Mouse (Mus musculus): ENCODE measurements around the gene Eif3m. TPM values are rescaled to one million over a fixed set of nuclear protein-coding genes. Genes with fewer than 3 reads are reported as not detected.
A peak's percentile ranks its signal among the peaks of the same experiment; 100 is the strongest.

Eif3m gene
- polyA plus RNA-seq, 1 experiment from 2014 or later = 214 TPM

- Histone ChIP-seq H3K27ac (replicated peaks; ENCODE audit: low read depth, low read length) (no peak overlapping the region), H3K9ac (replicated peaks; ENCODE audit: low read length) (no peak overlapping the region), H3K4me3 (replicated peaks; ENCODE audit: low read depth, low read length) (no peak overlapping the region), H3K27me3 (ENCODE audit: control insufficient read depth, insufficient read depth, low read length) (no peaks in the 10 kb centered on the region), H3K36me3 (ENCODE audit: control insufficient read depth, insufficient read depth, low read length) (no peaks in the 10 kb centered on the region), H3K4me2 (ENCODE audit: low read length) (no peak overlapping the region), H3K9me3 (ENCODE audit: control insufficient read depth, low read length) (no peaks in the 10 kb centered on the region), H3K4me1 (ENCODE audit: control insufficient read depth, insufficient read depth, low read length) (peaks cover 3% of the 10 kb centered on the region; the same call in 1 of the 2 replicates)
- ATAC-seq (ENCODE audit: low FRiP score, low TSS enrichment) (no peak), DNase-seq (no peak)
- WGBS = 95% methylated on average over 2 of the region's 2 CpGs
Measured at GRCm38 (mm10) chr2:105021836-105022235, 5.0 kb upstream of the Eif3m start.

GRCm38 (mm10) chr2:105021256-105021655, 4.4 kb upstream of the Eif3m start:
- no peak for DNase-seq
- no peak overlapping the region for H3K9ac ChIP-seq (replicated peaks; ENCODE audit: low read length)

GRCm38 (mm10) chr2:105019457-105019856, 2.6 kb upstream of the Eif3m start:
- H3K9me3 ChIP-seq (ENCODE audit: control insufficient read depth, low read length) = no peaks in the 10 kb centered on the region
- H3K4me3 ChIP-seq (replicated peaks; ENCODE audit: low read depth, low read length) = no peak overlapping the region
- no peak overlapping the region for H3K9ac ChIP-seq (replicated peaks; ENCODE audit: low read length)
- H3K27me3 ChIP-seq (ENCODE audit: control insufficient read depth, insufficient read depth, low read length) = no peaks in the 10 kb centered on the region
- no peak for DNase-seq
- H3K4me2 ChIP-seq (ENCODE audit: low read length) = no peak overlapping the region
- H3K4me1 ChIP-seq (ENCODE audit: control insufficient read depth, insufficient read depth, low read length) = peaks cover 11% of the 10 kb centered on the region
- no peak overlapping the region for H3K27ac ChIP-seq (replicated peaks; ENCODE audit: low read depth, low read length)
- WGBS = 88% methylated on average over 1 of the region's 1 CpGs
- H3K36me3 ChIP-seq (ENCODE audit: control insufficient read depth, insufficient read depth, low read length) = no peaks in the 10 kb centered on the region
- ATAC-seq (ENCODE audit: low FRiP score, low TSS enrichment) = no peak

More at GRCm38 (mm10) chr2:105021256-105021655, 4.4 kb upstream of the Eif3m start:
- ATAC-seq (ENCODE audit: low FRiP score, low TSS enrichment) = no peak
- H3K27me3 ChIP-seq (ENCODE audit: control insufficient read depth, insufficient read depth, low read length) = no peaks in the 10 kb centered on the region
- no peaks in the 10 kb centered on the region for H3K9me3 ChIP-seq (ENCODE audit: control insufficient read depth, low read length)
- H3K4me3 ChIP-seq (replicated peaks; ENCODE audit: low read depth, low read length) = no peak overlapping the region
- 80% methylated on average over 12 of the region's 12 CpGs for WGBS
- H3K36me3 ChIP-seq (ENCODE audit: control insufficient read depth, insufficient read depth, low read length) = no peaks in the 10 kb centered on the region
- H3K4me2 ChIP-seq (ENCODE audit: low read length) = no peak overlapping the region
- no peak overlapping the region for H3K27ac ChIP-seq (replicated peaks; ENCODE audit: low read depth, low read length)
- peaks cover 4% of the 10 kb centered on the region for H3K4me1 ChIP-seq (ENCODE audit: control insufficient read depth, insufficient read depth, low read length)

- Histone ChIP-seq H3K4me1 (ENCODE audit: control insufficient read depth, insufficient read depth, low read length) (peaks cover 11% of the 10 kb centered on the region), H3K9me3 (ENCODE audit: control insufficient read depth, low read length) (no peaks in the 10 kb centered on the region), H3K36me3 (ENCODE audit: control insufficient read depth, insufficient read depth, low read length) (peaks cover 12% of the 10 kb centered on the region), H3K4me3 (replicated peaks; ENCODE audit: low read depth, low read length) (no peak overlapping the region), H3K27me3 (ENCODE audit: control insufficient read depth, insufficient read depth, low read length) (no peaks in the 10 kb centered on the region), H3K4me2 (ENCODE audit: low read length) (no peak overlapping the region), H3K27ac (replicated peaks; ENCODE audit: low read depth, low read length) (no peak overlapping the region), H3K9ac (replicated peaks; ENCODE audit: low read length) (no peak overlapping the region)
- ATAC-seq (ENCODE audit: low FRiP score, low TSS enrichment) = no peak
- WGBS = 87% methylated on average over 3 of the region's 3 CpGs
- no peak for DNase-seq
Measured at GRCm38 (mm10) chr2:105017802-105018201, 922 bp upstream of the Eif3m start.

- under 1% methylated on average over 43 of the region's 43 CpGs for WGBS
- peaks cover 26% of the 10 kb centered on the region for H3K36me3 ChIP-seq (ENCODE audit: control insufficient read depth, insufficient read depth, low read length)
Measured at GRCm38 (mm10) chr2:105016192-105016966, 501 bp downstream of the Eif3m start.

GRCm38 (mm10) chr2:105007236-105007635, 9.6 kb downstream of the Eif3m start:
- Histone ChIP-seq H3K4me2 (ENCODE audit: low read length) (no peak overlapping the region), H3K4me3 (replicated peaks; ENCODE audit: low read depth, low read length) (no peak overlapping the region), H3K27ac (replicated peaks; ENCODE audit: low read depth, low read length) (no peak overlapping the region), H3K9ac (replicated peaks; ENCODE audit: low read length) (no peak overlapping the region), H3K27me3 (ENCODE audit: control insufficient read depth, insufficient read depth, low read length) (no peaks in the 10 kb centered on the region), H3K36me3 (ENCODE audit: control insufficient read depth, insufficient read depth, low read length) (peaks cover 84% of the 10 kb centered on the region), H3K4me1 (ENCODE audit: control insufficient read depth, insufficient read depth, low read length) (no peaks in the 10 kb centered on the region), H3K9me3 (ENCODE audit: control insufficient read depth, low read length) (no peaks in the 10 kb centered on the region)
- no peak for ATAC-seq (ENCODE audit: low FRiP score, low TSS enrichment)
- DNase-seq = no peak

More at GRCm38 (mm10) chr2:105016192-105016966, 501 bp downstream of the Eif3m start:
- no peak for DNase-seq
- H3K4me1 ChIP-seq (ENCODE audit: control insufficient read depth, insufficient read depth, low read length) = peaks cover 11% of the 10 kb centered on the region
- no peaks in the 10 kb centered on the region for H3K9me3 ChIP-seq (ENCODE audit: control insufficient read depth, low read length)
- no peaks in the 10 kb centered on the region for H3K27me3 ChIP-seq (ENCODE audit: control insufficient read depth, insufficient read depth, low read length)
- H3K27ac ChIP-seq (replicated peaks; ENCODE audit: low read depth, low read length) = peak overlapping the region; percentile 73
- H3K4me3 ChIP-seq (replicated peaks; ENCODE audit: low read depth, low read length) = peak overlapping the region; percentile 90
- peak; percentile 78 for ATAC-seq (ENCODE audit: low FRiP score, low TSS enrichment)
- H3K4me2 ChIP-seq (ENCODE audit: low read length) = peak overlapping the region; percentile 76
- peak overlapping the region; percentile 79 for H3K9ac ChIP-seq (replicated peaks; ENCODE audit: low read length)

GRCm38 (mm10) chr2:104996201-104996600, 20.7 kb downstream of the Eif3m start:
- Histone ChIP-seq H3K27me3 (ENCODE audit: control insufficient read depth, insufficient read depth, low read length) (no peaks in the 10 kb centered on the region), H3K4me1 (ENCODE audit: control insufficient read depth, insufficient read depth, low read length) (no peaks in the 10 kb centered on the region), H3K27ac (replicated peaks; ENCODE audit: low read depth, low read length) (no peak overlapping the region), H3K9ac (replicated peaks; ENCODE audit: low read length) (no peak overlapping the region), H3K4me2 (ENCODE audit: low read length) (no peak overlapping the region), H3K9me3 (ENCODE audit: control insufficient read depth, low read length) (no peaks in the 10 kb centered on the region), H3K4me3 (replicated peaks; ENCODE audit: low read depth, low read length) (no peak overlapping the region), H3K36me3 (ENCODE audit: control insufficient read depth, insufficient read depth, low read length) (peaks cover 25% of the 10 kb centered on the region)
- DNase-seq (no peak), ATAC-seq (ENCODE audit: low FRiP score, low TSS enrichment) (no peak)
- WGBS = 94% methylated on average over 3 of the region's 3 CpGs

- H3K4me3 ChIP-seq (replicated peaks; ENCODE audit: low read depth, low read length) = no peak overlapping the region
- peaks cover 21% of the 10 kb centered on the region for H3K36me3 ChIP-seq (ENCODE audit: control insufficient read depth, insufficient read depth, low read length)
- no peaks in the 10 kb centered on the region for H3K4me1 ChIP-seq (ENCODE audit: control insufficient read depth, insufficient read depth, low read length)
- DNase-seq = no peak
- no peak overlapping the region for H3K4me2 ChIP-seq (ENCODE audit: low read length)
- WGBS = 82% methylated on average over 2 of the region's 2 CpGs
- H3K27ac ChIP-seq (replicated peaks; ENCODE audit: low read depth, low read length) = no peak overlapping the region
- no peak overlapping the region for H3K9ac ChIP-seq (replicated peaks; ENCODE audit: low read length)
- no peaks in the 10 kb centered on the region for H3K9me3 ChIP-seq (ENCODE audit: control insufficient read depth, low read length)
- H3K27me3 ChIP-seq (ENCODE audit: control insufficient read depth, insufficient read depth, low read length) = no peaks in the 10 kb centered on the region
- ATAC-seq (ENCODE audit: low FRiP score, low TSS enrichment) = no peak
Measured at GRCm38 (mm10) chr2:104994436-104994835, 22.4 kb downstream of the Eif3m start.

GRCm38 (mm10) chr2:104988974-104989373, 27.9 kb downstream of the Eif3m start:
- ATAC-seq (ENCODE audit: low FRiP score, low TSS enrichment) (no peak), DNase-seq (no peak)
- no peaks in the 10 kb centered on the region for H3K36me3 ChIP-seq (ENCODE audit: control insufficient read depth, insufficient read depth, low read length)
- no peak overlapping the region for H3K9ac ChIP-seq (replicated peaks; ENCODE audit: low read length)
- no peak overlapping the region for H3K4me2 ChIP-seq (ENCODE audit: low read length)
- no peak overlapping the region for H3K4me3 ChIP-seq (replicated peaks; ENCODE audit: low read depth, low read length)
- no peaks in the 10 kb centered on the region for H3K9me3 ChIP-seq (ENCODE audit: control insufficient read depth, low read length)
- H3K4me1 ChIP-seq (ENCODE audit: control insufficient read depth, insufficient read depth, low read length) = no peaks in the 10 kb centered on the region
- no peaks in the 10 kb centered on the region for H3K27me3 ChIP-seq (ENCODE audit: control insufficient read depth, insufficient read depth, low read length)
- 77% methylated on average over 1 of the region's 1 CpGs for WGBS
- H3K27ac ChIP-seq (replicated peaks; ENCODE audit: low read depth, low read length) = no peak overlapping the region
